Mouse (Mus musculus) heart, embryonic 14.5 days (tissue): ENCODE measurements around the gene Scin. TPM values are rescaled to one million over a fixed set of nuclear protein-coding genes. Genes with fewer than 3 reads are reported as not detected.

Experiments used
- ATAC-seq: fragments of 200-750 bp; cut with Nextera tagmentation; 2 replicates; pipeline ENCODE4 v1.8.0; 2017; ENCODE audit warnings: low read depth, moderate TSS enrichment; ENCODE audit not compliant: insufficient number of reproducible peaks, insufficient read depth, low FRiP score
- H3K27ac ChIP-seq, 2 experiments: fragments of 200-500 bp in 1 of 2; fragments of 300-500 bp in 1 of 2; sonication (generic) in 1 of 2; replicated peaks in 1 of 2; 2 replicates each; pipeline ENCODE4 v1.5.1; 2012 to 2014; ENCODE audit warnings: low read depth in 2 of 2, low read length in 2 of 2, control low read depth in 1 of 2, mild to moderate bottlenecking in 1 of 2, mixed read lengths in 1 of 2; ENCODE audit not compliant: control insufficient read depth in 1 of 2, insufficient read depth in 1 of 2
- H3K27me3 ChIP-seq: fragments of 300-500 bp; sonication (generic); 2 replicates; pipeline ENCODE4 v1.6.1; 2014; ENCODE audit warnings: mild to moderate bottlenecking, low read length, control low read depth; ENCODE audit not compliant: control insufficient read depth, insufficient read depth
- H3K36me3 ChIP-seq: fragments of 300-500 bp; sonication (generic); 2 replicates; pipeline ENCODE4 v1.6.1; 2014; ENCODE audit warnings: mild to moderate bottlenecking, control low read depth, low read length, mixed read lengths; ENCODE audit not compliant: control insufficient read depth, insufficient read depth
- H3K4me1 ChIP-seq, 2 experiments: fragments of 200-500 bp in 1 of 2; fragments of 300-500 bp in 1 of 2; sonication (generic) in 1 of 2; 2 replicates each; pipeline ENCODE4 v1.6.1; 2012 to 2014; ENCODE audit warnings: low read length in 2 of 2, control low read depth in 1 of 2, mixed read lengths in 1 of 2; ENCODE audit not compliant: control insufficient read depth in 2 of 2, insufficient read depth in 2 of 2
- H3K4me2 ChIP-seq: fragments of 300-500 bp; sonication (generic); 2 replicates; pipeline ENCODE4 v1.6.1; 2014; ENCODE audit warnings: mild to moderate bottlenecking, low read length
- H3K4me3 ChIP-seq, 2 experiments: fragments of 200-500 bp in 1 of 2; fragments of 300-500 bp in 1 of 2; sonication (generic) in 1 of 2; 2 replicates each; pipeline ENCODE4 v1.5.1; 2012 to 2014; ENCODE audit warnings: low read length in 2 of 2, mild to moderate bottlenecking in 2 of 2, control low read depth in 1 of 2, low read depth in 1 of 2, moderate library complexity in 1 of 2; ENCODE audit not compliant: control insufficient read depth in 1 of 2, insufficient read depth in 1 of 2
- H3K9ac ChIP-seq: fragments of 300-500 bp; sonication (generic); 2 replicates; pipeline ENCODE4 v1.6.1; 2014; ENCODE audit warnings: mild to moderate bottlenecking, low read length
- H3K9me3 ChIP-seq: fragments of 300-500 bp; sonication (generic); 2 replicates; pipeline ENCODE4 v1.6.1; 2016; ENCODE audit warnings: low read length, control low read depth; ENCODE audit not compliant: control insufficient read depth
- WGBS: fragments of 180-500 bp; shearing (Covaris S2); extraction: QIAGEN DNeasy Blood & Tissue Kit; methylation state at CpG from one replicate; pipeline ENCODE4 v1.1.7; 2014; 5-methylcytosine and 5-hydroxymethylcytosine counted together
- polyA plus RNA-seq: library from polyadenylated mRNA; unstranded; fragments of >200 nt; fragmentation: Nextera tagmentation; extraction: Ambion mirVana; gene quantifications from 2 replicates; pipeline ENCODE4 v1.2.1, GENCODE M21; 2014

Gene Scin
- polyA plus RNA-seq, 1 experiment from 2014 or later = 4.4 TPM

DNA sequence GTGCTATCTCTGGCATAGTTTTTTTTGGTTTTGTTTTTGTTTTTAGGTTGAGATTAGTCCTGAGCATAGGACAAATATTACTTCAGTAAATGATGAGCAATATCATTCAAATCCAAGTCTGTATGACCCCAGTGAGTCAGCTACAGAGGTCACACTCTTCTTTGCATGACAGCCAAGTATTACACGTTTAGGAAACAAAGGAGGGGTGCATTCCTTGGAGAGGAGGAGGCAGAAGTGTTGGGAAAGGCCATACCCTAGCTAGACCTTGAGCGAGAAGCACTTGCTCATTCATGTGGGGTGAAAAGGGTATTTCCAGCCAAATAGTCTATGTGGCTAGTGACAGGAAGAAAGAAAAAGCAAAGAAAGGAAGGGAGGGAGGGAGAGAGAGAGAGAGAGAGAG is 124.2 kb downstream of the Scin start:
- no peaks in the 10 kb centered on the region for H3K9me3 ChIP-seq
- H3K9ac ChIP-seq = no peak overlapping the region
- peaks cover 0 to 2% of the 10 kb centered on the region in 2 experiments; a peak in 1 of 4 replicates for H3K4me1 ChIP-seq
- 58% methylated on average over 2 of the region's 2 CpGs for WGBS
- H3K27me3 ChIP-seq = no peaks in the 10 kb centered on the region
- H3K4me3 ChIP-seq = no peak overlapping the region
- no peaks in the 10 kb centered on the region for H3K36me3 ChIP-seq
- no peak for ATAC-seq
- no peak overlapping the region for H3K27ac ChIP-seq
- H3K4me2 ChIP-seq = no peak overlapping the region

Other genes starting within 250 kb of the Scin start
- gene Arl4a, start 96.2 kb downstream of the Scin start, polyA plus RNA-seq = 37.4 and 39.8 TPM in 2 replicates
- gene Lsmem1, start 65.3 kb upstream of the Scin start, polyA plus RNA-seq = 39.3 and 41.1 TPM in 2 replicates
- 93.7 and 95.7 TPM in 2 replicates for gene Ifrd1, start 114.3 kb upstream of the Scin start, polyA plus RNA-seq